Mouse (Mus musculus) forebrain, postnatal 0 days (tissue): ENCODE measurements around the gene Lin7b. TPM values are rescaled to one million over a fixed set of nuclear protein-coding genes. Genes with fewer than 3 reads are reported as not detected.
A peak's percentile ranks its signal among the peaks of the same experiment; 100 is the strongest.
"Not testable (repeated sequence)": the region's sequence is repeated elsewhere in the genome, so short reads cannot be mapped to it uniquely, and the experiment has no call there.

ENCODE experiments used
- ATAC-seq: fragments of 200-750 bp; cut with Nextera tagmentation; 2 replicates; pipeline ENCODE4 v1.8.0; 2017; ENCODE audit warnings: mild to moderate bottlenecking, moderate library complexity
- DNase-seq: peaks from one replicate; pipeline ENCODE4 v3.0.0-alpha.2; 2015
- H3K27ac ChIP-seq: fragments of 300-500 bp; sonication (generic); 2 replicates; pipeline ENCODE4 v1.5.1; 2014; ENCODE audit warnings: low read depth, mild to moderate bottlenecking, antibody characterized with exemption, low read length, moderate library complexity, mixed read lengths
- H3K27me3 ChIP-seq: fragments of 300-500 bp; sonication (generic); 2 replicates; pipeline ENCODE4 v1.6.1; 2014; ENCODE audit warnings: mild to moderate bottlenecking, low read length, mixed read lengths; ENCODE audit not compliant: insufficient read depth
- H3K36me3 ChIP-seq: fragments of 300-500 bp; sonication (generic); 2 replicates; pipeline ENCODE4 v1.6.1; 2014; ENCODE audit warnings: mild to moderate bottlenecking, moderate library complexity; ENCODE audit not compliant: insufficient read depth
- H3K4me1 ChIP-seq: fragments of 300-500 bp; sonication (generic); 2 replicates; pipeline ENCODE4 v1.6.1; 2014; ENCODE audit warnings: antibody characterized with exemption; ENCODE audit not compliant: insufficient read depth
- H3K4me2 ChIP-seq: fragments of 300-500 bp; sonication (generic); 2 replicates; pipeline ENCODE4 v1.6.1; 2014; ENCODE audit warnings: low read depth, mild to moderate bottlenecking, moderate library complexity
- H3K4me3 ChIP-seq: fragments of 300-500 bp; sonication (generic); 2 replicates; pipeline ENCODE4 v1.5.1; 2014; ENCODE audit warnings: low read depth, low read length, mixed read lengths
- H3K9ac ChIP-seq: fragments of 300-500 bp; sonication (generic); 2 replicates; pipeline ENCODE4 v1.6.1; 2014; ENCODE audit warnings: mild to moderate bottlenecking
- H3K9me3 ChIP-seq: fragments of 300-500 bp; sonication (generic); 2 replicates; pipeline ENCODE4 v1.6.1; 2016; ENCODE audit warnings: low read length
- CTCF ChIP-seq: sonication (generic); IDR thresholded peaks from 2 replicates; pipeline ENCODE4 v1.5.1; 2016; ENCODE audit warnings: antibody characterized with exemption, control low read depth, low read depth
- WGBS: fragments of 180-500 bp; shearing (Covaris S2); extraction: QIAGEN DNeasy Blood & Tissue Kit; methylation state at CpG from one replicate; pipeline ENCODE4 v1.1.7; 2014; 5-methylcytosine and 5-hydroxymethylcytosine counted together
- polyA plus RNA-seq: library from polyadenylated mRNA; unstranded; fragments of >200 nt; fragmentation: Nextera tagmentation; extraction: Ambion mirVana; gene quantifications from 2 replicates; pipeline ENCODE4 v1.2.1, GENCODE M21; 2015
- total RNA-seq: library from RNA; depleted of rRNA; stranded (reverse); fragments of >200 nt; gene quantifications from 2 replicates; pipeline ENCODE4 v1.2.3, GENCODE M21; 2014

Lin7b gene
- total and polyA plus RNA-seq, 2 experiments from 2014 or later = 32.2 to 36.8 TPM

GRCm38 (mm10) chr7:45361243-45361804 is 9.1 kb downstream of the Lin7b start:
- under 1% methylated on average over 43 of the region's 43 CpGs for WGBS
- Histone ChIP-seq H3K27ac (peak overlapping the region; percentile 45; the same call in 1 of the 2 replicates), H3K36me3 (peaks cover 18% of the 10 kb centered on the region), H3K9ac (peak overlapping the region; percentile 68), H3K4me1 (peaks cover 22% of the 10 kb centered on the region), H3K27me3 (no peaks in the 10 kb centered on the region; the same call in 1 of the 2 replicates), H3K9me3 (no peaks in the 10 kb centered on the region), H3K4me3 (peak overlapping the region; percentile 35), H3K4me2 (peak overlapping the region; percentile 81)
- ATAC-seq (peak; percentile 92), DNase-seq (peak; percentile 89)
- no peak for TF ChIP-seq CTCF

GRCm38 (mm10) chr7:45360404-45361125 is 9.8 kb downstream of the Lin7b start:
- H3K27ac ChIP-seq = no peak overlapping the region
- no peaks in the 10 kb centered on the region; the same call in 1 of the 2 replicates for H3K27me3 ChIP-seq
- no peak overlapping the region for H3K9ac ChIP-seq
- 59% methylated on average over 18 of the region's 18 CpGs for WGBS
- peaks cover 25% of the 10 kb centered on the region for H3K36me3 ChIP-seq
- ATAC-seq (peak; percentile 2; the same call in 1 of the 2 replicates), DNase-seq (no peak)
- TF ChIP-seq CTCF = no peak
- H3K4me2 ChIP-seq = peak overlapping the region; percentile 81
- H3K9me3 ChIP-seq = no peaks in the 10 kb centered on the region
- H3K4me3 ChIP-seq = no peak overlapping the region
- H3K4me1 ChIP-seq = peaks cover 21% of the 10 kb centered on the region

- H3K9ac ChIP-seq, ATAC-seq, H3K4me3 ChIP-seq, DNase-seq, H3K27me3 ChIP-seq, H3K4me2 ChIP-seq, H3K27ac ChIP-seq, H3K9me3 ChIP-seq: not testable (repeated sequence)
- H3K36me3 ChIP-seq = peaks cover 39% of the 10 kb centered on the region
- WGBS = 70% methylated on average over 10 of the region's 11 CpGs
- peaks cover 13% of the 10 kb centered on the region for H3K4me1 ChIP-seq
These were observed 11.3 kb downstream of the Lin7b start for GRCm38 (mm10) chr7:45359081-45359480.

GRCm38 (mm10) chr7:45356087-45356486 is 14.3 kb downstream of the Lin7b start:
- DNase-seq = no peak
- WGBS = 75% methylated on average over 13 of the region's 13 CpGs

GRCm38 (mm10) chr7:45355318-45356020 is 14.9 kb downstream of the Lin7b start:
- Histone ChIP-seq H3K27ac (no peak overlapping the region), H3K4me2 (no peak overlapping the region), H3K9ac (no peak overlapping the region), H3K4me1 (no peaks in the 10 kb centered on the region), H3K4me3 (no peak overlapping the region), H3K9me3 (no peaks in the 10 kb centered on the region), H3K36me3 (peaks cover 69% of the 10 kb centered on the region), H3K27me3 (no peaks in the 10 kb centered on the region)
- no peak for ATAC-seq
- DNase-seq = no peak
- 79% methylated on average over 15 of the region's 15 CpGs for WGBS
- TF ChIP-seq CTCF = no peak

More at GRCm38 (mm10) chr7:45356087-45356486, 14.3 kb downstream of the Lin7b start:
- TF ChIP-seq CTCF = no peak
- H3K4me2 ChIP-seq = no peak overlapping the region
- H3K4me3 ChIP-seq = no peak overlapping the region
- no peaks in the 10 kb centered on the region for H3K4me1 ChIP-seq
- H3K9ac ChIP-seq = no peak overlapping the region
- no peak overlapping the region for H3K27ac ChIP-seq
- ATAC-seq = no peak
- H3K36me3 ChIP-seq = peaks cover 64% of the 10 kb centered on the region
- H3K27me3 ChIP-seq = no peaks in the 10 kb centered on the region
- no peaks in the 10 kb centered on the region for H3K9me3 ChIP-seq

- no peak for ATAC-seq
- Histone ChIP-seq H3K4me2 (no peak overlapping the region), H3K4me3 (no peak overlapping the region), H3K27me3 (no peaks in the 10 kb centered on the region), H3K9ac (no peak overlapping the region), H3K4me1 (no peaks in the 10 kb centered on the region), H3K27ac (no peak overlapping the region), H3K36me3 (peaks cover 89% of the 10 kb centered on the region), H3K9me3 (no peaks in the 10 kb centered on the region)
- DNase-seq = no peak
- no peak for TF ChIP-seq CTCF
- WGBS = 30% methylated on average over 5 of the region's 5 CpGs
These were observed 17.3 kb downstream of the Lin7b start for GRCm38 (mm10) chr7:45353041-45353440.

GRCm38 (mm10) chr7:45346905-45347304 is 23.5 kb downstream of the Lin7b start:
- Histone ChIP-seq H3K4me2 (no peak overlapping the region), H3K4me3 (no peak overlapping the region), H3K4me1 (no peaks in the 10 kb centered on the region), H3K36me3 (peaks cover 67% of the 10 kb centered on the region), H3K9ac (no peak overlapping the region), H3K27me3 (no peaks in the 10 kb centered on the region), H3K27ac (no peak overlapping the region), H3K9me3 (no peaks in the 10 kb centered on the region)
- TF ChIP-seq CTCF = no peak
- WGBS = 77% methylated on average over 13 of the region's 13 CpGs
- ATAC-seq = no peak
- no peak for DNase-seq
